Mouse (Mus musculus) heart, embryonic 15.5 days (tissue): ENCODE results near the gene Gm29797. TPM values are rescaled to one million over a fixed set of nuclear protein-coding genes. Genes with fewer than 3 reads are reported as not detected.

Experiments
- ATAC-seq: fragments of 200-750 bp; cut with Nextera tagmentation; replicated peaks from 2 replicates; pipeline ENCODE4 v1.8.0; 2017; ENCODE audit warnings: low read depth, moderate TSS enrichment; ENCODE audit not compliant: insufficient number of reproducible peaks, insufficient read depth, low FRiP score
- H3K27ac ChIP-seq: fragments of 300-500 bp; sonication (generic); 2 replicates; pipeline ENCODE4 v1.5.1; 2015; ENCODE audit warnings: mild to moderate bottlenecking, inconsistent platforms
- H3K27me3 ChIP-seq: fragments of 300-500 bp; sonication (generic); 2 replicates; pipeline ENCODE4 v1.6.1; 2015; ENCODE audit warnings: inconsistent platforms
- H3K36me3 ChIP-seq: fragments of 300-500 bp; sonication (generic); 2 replicates; pipeline ENCODE4 v1.6.1; 2015; ENCODE audit warnings: mild to moderate bottlenecking, inconsistent platforms
- H3K4me1 ChIP-seq: fragments of 300-500 bp; sonication (generic); replicated peaks from 2 replicates; pipeline ENCODE4 v1.6.1; 2015; ENCODE audit warnings: inconsistent platforms
- H3K4me2 ChIP-seq: fragments of 300-500 bp; sonication (generic); 2 replicates; pipeline ENCODE4 v1.6.1; 2015; ENCODE audit warnings: inconsistent platforms, mild to moderate bottlenecking, moderate library complexity
- H3K4me3 ChIP-seq: fragments of 300-500 bp; sonication (generic); 2 replicates; pipeline ENCODE4 v1.5.1; 2015; ENCODE audit warnings: mild to moderate bottlenecking, inconsistent platforms
- H3K9ac ChIP-seq: fragments of 300-500 bp; sonication (generic); 2 replicates; pipeline ENCODE4 v1.6.1; 2015; ENCODE audit warnings: mild to moderate bottlenecking, inconsistent platforms
- H3K9me3 ChIP-seq: fragments of 300-500 bp; sonication (generic); replicated peaks from 2 replicates; pipeline ENCODE4 v1.6.1; 2016; ENCODE audit warnings: inconsistent platforms
- WGBS: fragments of 180-500 bp; shearing (Covaris S2); methylation state at CpG from one replicate; pipeline ENCODE4 v1.1.7; 2015; ENCODE audit warnings: mixed read lengths; 5-methylcytosine and 5-hydroxymethylcytosine counted together
- polyA plus RNA-seq: library from polyadenylated mRNA; unstranded; fragments of >200 nt; fragmentation: Nextera tagmentation; extraction: Ambion mirVana; gene quantifications from 2 replicates; pipeline ENCODE4 v1.2.1, GENCODE M21; 2015

Gm29797 gene
- polyA plus RNA-seq, result not detected in 2 replicates

DNA sequence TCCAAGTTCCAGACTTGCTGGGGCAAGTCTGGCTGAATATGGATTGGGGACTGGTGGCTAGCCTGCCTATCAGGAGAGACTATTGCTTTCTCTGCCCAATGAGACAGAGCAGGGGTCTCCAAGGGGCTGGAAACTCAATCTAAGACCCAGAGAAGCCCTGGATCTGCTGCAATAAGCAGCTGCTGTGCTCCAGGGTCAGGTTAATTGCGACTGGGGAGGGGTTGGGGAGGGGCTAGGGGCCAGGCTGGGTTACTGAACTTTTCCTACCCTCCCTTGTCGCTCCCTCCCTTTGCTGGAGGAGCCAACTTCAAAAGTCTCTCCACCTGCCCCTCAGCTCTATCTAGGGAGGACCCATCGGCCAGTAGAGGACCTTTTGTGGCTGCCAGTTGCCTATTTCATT, at the start of gene Gm29797:
Gene Gm29797, plus strand, starts transcription at position 301 of the 400 bp plus-strand sequence.
- 59% methylated on average over 3 of the region's 3 CpGs for WGBS
- no peak within 1 kb of the TSS for H3K27ac ChIP-seq
- H3K9ac ChIP-seq, result no peak within 1 kb of the TSS
- no peak within 1 kb of the TSS for H3K4me2 ChIP-seq
- no peaks in the 10 kb centered on the region for H3K9me3 ChIP-seq
- H3K36me3 ChIP-seq, result peaks cover 46% of the 10 kb centered on the region
- peaks cover 12% of the 10 kb centered on the region for H3K4me1 ChIP-seq
- H3K27me3 ChIP-seq, result no peaks in the 10 kb centered on the region
- no peak for ATAC-seq
- H3K4me3 ChIP-seq, result no peak within 1 kb of the TSS

DNA sequence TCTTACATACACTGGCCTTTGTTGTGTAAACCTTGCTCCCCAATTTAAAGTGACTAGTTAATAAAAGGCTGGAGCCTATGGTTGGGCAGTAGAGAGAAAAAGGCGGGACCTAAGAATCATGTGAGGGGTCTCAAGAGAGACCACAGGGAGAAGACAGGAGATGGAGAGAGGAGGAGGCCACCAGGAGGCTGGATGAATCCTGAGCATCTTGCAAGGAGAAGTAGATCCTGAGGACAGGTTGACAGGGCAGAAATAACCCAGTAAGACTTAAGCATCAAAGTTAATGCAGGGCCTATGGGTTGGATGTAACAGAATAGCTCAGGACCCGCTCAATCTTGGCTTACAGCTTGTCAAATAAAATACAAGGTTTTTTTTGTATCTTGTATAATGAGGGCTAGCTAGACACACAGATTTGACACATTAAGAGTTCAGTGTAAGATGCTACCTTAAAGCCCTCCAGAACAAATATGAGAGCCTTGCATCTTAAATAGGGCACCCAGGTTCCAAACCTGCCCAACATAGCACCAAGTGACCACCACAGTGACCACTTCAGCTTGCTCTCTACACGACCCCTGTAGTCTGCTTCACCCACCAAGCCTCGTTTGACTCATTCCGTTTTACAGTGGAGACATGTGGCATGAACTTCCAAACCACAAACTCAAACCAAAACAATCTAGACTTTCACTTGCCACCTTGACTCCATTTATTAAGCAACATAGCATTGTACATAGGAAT, 37.9 kb upstream of the Gm29797 start:
- H3K4me3 ChIP-seq, result no peak overlapping the region
- WGBS, result 85% methylated on average over 5 of the region's 5 CpGs
- ATAC-seq, result no peak
- no peak overlapping the region for H3K9ac ChIP-seq
- H3K4me1 ChIP-seq, result no peaks in the 10 kb centered on the region
- no peaks in the 10 kb centered on the region for H3K9me3 ChIP-seq
- H3K36me3 ChIP-seq, result peaks cover 41% of the 10 kb centered on the region
- H3K27ac ChIP-seq, result no peak overlapping the region
- no peak overlapping the region for H3K4me2 ChIP-seq
- no peaks in the 10 kb centered on the region for H3K27me3 ChIP-seq

DNA sequence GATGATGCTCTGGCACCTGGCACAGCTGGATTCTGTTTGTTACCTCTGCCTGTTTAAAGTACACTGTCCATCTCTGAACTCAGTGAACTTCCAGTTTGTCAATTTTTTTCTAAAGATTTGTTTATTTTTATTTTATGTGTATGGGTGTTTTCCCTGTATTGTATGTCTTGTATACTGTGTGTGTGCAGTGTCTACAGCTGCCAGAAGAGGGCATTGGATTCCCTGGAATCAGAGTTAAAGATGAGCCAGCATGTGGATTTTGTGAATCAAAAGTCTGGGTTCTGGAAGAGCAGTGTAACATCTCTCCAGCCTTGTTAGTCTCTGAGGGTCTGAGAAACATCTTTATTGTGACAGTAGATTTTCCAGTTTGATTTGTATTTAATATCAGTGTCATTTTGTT, 33.4 kb upstream of the Gm29797 start:
- no peak overlapping the region for H3K27ac ChIP-seq
- no peak overlapping the region for H3K4me2 ChIP-seq
- no peaks in the 10 kb centered on the region for H3K9me3 ChIP-seq
- H3K4me1 ChIP-seq, result no peaks in the 10 kb centered on the region
- no peak overlapping the region for H3K4me3 ChIP-seq
- no peak overlapping the region for H3K9ac ChIP-seq
- peaks cover 38% of the 10 kb centered on the region for H3K36me3 ChIP-seq
- no peaks in the 10 kb centered on the region for H3K27me3 ChIP-seq
- no peak for ATAC-seq

DNA sequence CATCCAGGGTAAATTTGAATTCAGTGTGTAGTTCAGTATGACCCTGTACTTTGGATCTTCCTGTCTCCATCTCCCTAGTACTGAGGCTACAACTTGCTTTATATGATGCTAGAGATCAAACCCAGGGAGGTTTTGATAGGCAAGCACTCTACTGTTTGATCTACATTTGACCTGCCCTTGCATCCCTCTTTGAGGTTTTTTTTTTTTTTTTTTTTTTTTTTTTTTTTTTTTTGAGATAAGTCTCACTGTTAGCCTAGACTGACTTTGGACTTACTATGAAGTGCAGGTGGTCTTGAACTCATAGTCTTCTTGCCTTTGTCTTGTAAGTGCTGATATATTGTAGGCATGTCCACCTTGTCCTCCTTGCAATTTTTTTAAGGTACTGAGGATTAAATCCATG, 28.4 kb upstream of the Gm29797 start:
- Histone ChIP-seq H3K36me3 (peaks cover 29% of the 10 kb centered on the region), H3K4me3 (no peak overlapping the region), H3K27me3 (no peaks in the 10 kb centered on the region), H3K9me3 (no peaks in the 10 kb centered on the region), H3K27ac (no peak overlapping the region), H3K4me1 (no peaks in the 10 kb centered on the region), H3K9ac (no peak overlapping the region), H3K4me2 (no peak overlapping the region)
- ATAC-seq, result no peak

DNA sequence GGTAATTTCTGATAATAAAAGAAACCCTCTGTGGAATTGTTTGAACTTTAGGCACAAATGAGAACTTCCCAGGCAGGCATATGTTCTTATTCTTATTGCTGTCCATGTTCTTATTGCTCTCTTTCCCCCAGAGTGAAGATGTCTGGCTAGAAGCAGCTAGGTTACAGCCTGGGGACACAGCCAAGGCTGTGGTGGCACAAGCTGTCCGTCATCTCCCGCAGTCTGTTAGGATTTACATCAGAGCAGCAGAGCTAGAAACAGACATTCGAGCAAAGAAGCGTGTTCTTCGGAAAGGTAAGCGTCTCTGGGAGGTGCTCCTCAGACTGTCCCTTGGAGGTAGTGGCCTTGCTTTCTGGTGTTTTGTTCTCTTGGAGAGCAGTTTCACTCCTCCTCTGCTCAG, 24.2 kb upstream of the Gm29797 start:
- H3K4me2 ChIP-seq, result no peak overlapping the region
- peaks cover 58% of the 10 kb centered on the region for H3K36me3 ChIP-seq
- no peaks in the 10 kb centered on the region for H3K27me3 ChIP-seq
- H3K9me3 ChIP-seq, result no peaks in the 10 kb centered on the region
- no peak overlapping the region for H3K4me3 ChIP-seq
- no peak overlapping the region for H3K27ac ChIP-seq
- H3K9ac ChIP-seq, result no peak overlapping the region
- WGBS, result 92% methylated on average over 6 of the region's 6 CpGs
- no peaks in the 10 kb centered on the region for H3K4me1 ChIP-seq
- no peak for ATAC-seq

DNA sequence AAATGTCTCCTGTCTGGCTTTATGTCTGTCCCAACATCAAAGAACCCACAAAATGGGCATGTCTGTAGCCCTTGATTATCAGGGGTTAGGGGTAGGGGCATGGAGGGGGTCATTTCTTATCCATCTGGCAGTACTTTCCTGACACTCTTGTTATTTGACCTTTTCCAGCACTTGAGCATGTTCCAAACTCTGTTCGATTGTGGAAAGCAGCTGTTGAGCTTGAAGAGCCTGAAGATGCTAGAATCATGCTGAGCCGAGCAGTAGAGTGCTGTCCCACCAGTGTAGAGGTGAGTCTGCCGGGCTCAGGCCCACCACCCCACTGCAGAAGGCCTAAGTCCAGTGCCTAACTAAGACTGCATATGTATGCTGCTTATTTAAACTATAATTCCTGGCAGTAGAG, 21.0 kb upstream of the Gm29797 start:
- Histone ChIP-seq H3K9ac (no peak overlapping the region), H3K4me3 (no peak overlapping the region), H3K4me1 (no peaks in the 10 kb centered on the region), H3K27ac (no peak overlapping the region), H3K9me3 (no peaks in the 10 kb centered on the region), H3K27me3 (no peaks in the 10 kb centered on the region), H3K36me3 (peaks cover 75% of the 10 kb centered on the region), H3K4me2 (no peak overlapping the region)
- 88% methylated on average over 3 of the region's 3 CpGs for WGBS
- no peak for ATAC-seq

DNA sequence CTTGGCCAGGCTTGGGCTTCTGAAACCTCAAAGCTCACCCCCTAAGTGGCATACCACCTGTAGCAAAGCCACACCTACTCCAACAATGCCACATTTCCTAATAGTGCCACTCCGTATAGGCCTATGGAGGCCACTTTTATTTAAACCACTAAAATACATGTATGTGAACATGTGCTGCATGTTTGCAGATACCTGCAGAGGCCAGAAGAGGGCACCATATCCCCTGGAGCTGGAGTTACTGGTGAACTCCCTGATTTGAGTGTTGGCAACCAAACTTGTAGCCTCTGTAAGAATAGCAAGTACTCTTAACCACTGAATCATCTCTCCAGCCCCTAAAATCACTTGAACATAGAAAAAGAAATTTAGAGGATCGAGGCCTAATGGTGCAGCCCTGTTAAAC, 12.5 kb upstream of the Gm29797 start:
- 93% methylated on average over 2 of the region's 2 CpGs for WGBS

DNA sequence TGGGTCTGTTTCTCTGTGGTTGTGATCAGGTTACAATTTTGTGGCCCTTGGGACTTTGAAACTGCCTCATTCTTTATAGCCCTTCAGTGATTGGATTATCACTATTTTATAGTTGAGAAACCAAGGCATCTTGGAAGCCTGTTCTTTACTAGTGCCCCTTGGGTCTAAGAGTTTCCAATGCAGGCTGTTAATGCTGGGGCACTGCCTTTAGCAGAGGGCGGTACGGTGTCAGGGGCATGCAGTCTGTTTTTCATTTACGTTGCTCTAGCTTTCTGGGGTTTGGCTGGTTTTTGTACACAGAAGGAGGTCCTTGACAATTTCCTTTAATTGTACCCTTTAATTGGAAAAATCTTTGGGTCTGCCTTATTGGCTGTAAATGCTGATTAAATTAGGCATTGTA, 11.2 kb upstream of the Gm29797 start:
- H3K27me3 ChIP-seq, result no peaks in the 10 kb centered on the region
- 92% methylated on average over 3 of the region's 3 CpGs for WGBS
- no peak for ATAC-seq
- no peak overlapping the region for H3K4me3 ChIP-seq
- H3K9ac ChIP-seq, result no peak overlapping the region
- no peak overlapping the region for H3K4me2 ChIP-seq
- no peak overlapping the region for H3K27ac ChIP-seq
- no peaks in the 10 kb centered on the region for H3K9me3 ChIP-seq
- peaks cover 72% of the 10 kb centered on the region for H3K36me3 ChIP-seq
- no peaks in the 10 kb centered on the region for H3K4me1 ChIP-seq

More for the DNA sequence above, 12.5 kb upstream of the Gm29797 start:
- Histone ChIP-seq H3K36me3 (peaks cover 72% of the 10 kb centered on the region), H3K9ac (no peak overlapping the region), H3K9me3 (no peaks in the 10 kb centered on the region), H3K4me2 (no peak overlapping the region), H3K27ac (no peak overlapping the region), H3K27me3 (no peaks in the 10 kb centered on the region), H3K4me3 (no peak overlapping the region), H3K4me1 (no peaks in the 10 kb centered on the region)
- ATAC-seq, result no peak

DNA sequence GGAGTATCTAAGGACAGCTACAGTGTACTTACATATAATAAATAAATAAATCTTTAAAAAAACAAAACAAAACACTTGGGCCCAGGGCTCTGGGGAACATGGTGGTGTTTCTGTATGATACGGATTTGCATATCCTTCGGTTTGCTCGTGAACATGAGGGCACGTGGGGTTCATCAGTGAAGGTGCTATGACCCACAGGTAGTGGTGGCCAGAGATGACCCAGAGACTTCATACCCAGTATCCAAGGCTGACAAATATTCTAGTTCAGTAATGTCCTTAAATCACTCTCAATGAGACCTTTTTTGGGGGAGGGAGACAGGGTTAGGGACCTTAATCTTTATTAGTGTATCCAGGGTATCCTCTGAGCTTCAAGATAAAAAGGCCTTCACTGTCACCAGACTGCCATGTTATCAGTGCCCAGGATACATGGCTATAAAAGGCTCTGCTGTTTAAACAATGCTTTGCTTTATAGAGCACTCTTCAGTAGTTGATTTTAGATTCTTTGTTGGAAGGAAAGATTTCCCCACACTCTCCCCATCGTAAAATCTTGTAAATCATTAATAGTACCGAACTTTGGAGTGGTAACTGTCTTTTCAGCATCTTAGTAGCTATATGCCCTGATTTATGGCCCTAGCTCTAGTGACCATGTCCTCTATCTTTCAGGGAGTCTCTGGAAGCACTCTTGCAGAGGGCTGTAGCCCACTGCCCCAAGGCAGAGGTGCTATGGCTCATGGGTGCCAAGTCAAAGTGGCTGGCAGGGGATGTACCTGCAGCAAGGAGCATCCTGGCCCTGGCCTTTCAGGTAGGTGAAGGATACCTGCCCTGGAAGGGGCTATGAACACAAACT, 10.0 kb upstream of the Gm29797 start:
- H3K27ac ChIP-seq, result no peak overlapping the region
- H3K4me2 ChIP-seq, result no peak overlapping the region
- H3K9ac ChIP-seq, result no peak overlapping the region
- H3K27me3 ChIP-seq, result no peaks in the 10 kb centered on the region
- no peak for ATAC-seq
- H3K4me3 ChIP-seq, result no peak overlapping the region
- WGBS, result 85% methylated on average over 6 of the region's 6 CpGs
- no peaks in the 10 kb centered on the region for H3K9me3 ChIP-seq
- H3K36me3 ChIP-seq, result peaks cover 75% of the 10 kb centered on the region
- no peaks in the 10 kb centered on the region for H3K4me1 ChIP-seq

DNA sequence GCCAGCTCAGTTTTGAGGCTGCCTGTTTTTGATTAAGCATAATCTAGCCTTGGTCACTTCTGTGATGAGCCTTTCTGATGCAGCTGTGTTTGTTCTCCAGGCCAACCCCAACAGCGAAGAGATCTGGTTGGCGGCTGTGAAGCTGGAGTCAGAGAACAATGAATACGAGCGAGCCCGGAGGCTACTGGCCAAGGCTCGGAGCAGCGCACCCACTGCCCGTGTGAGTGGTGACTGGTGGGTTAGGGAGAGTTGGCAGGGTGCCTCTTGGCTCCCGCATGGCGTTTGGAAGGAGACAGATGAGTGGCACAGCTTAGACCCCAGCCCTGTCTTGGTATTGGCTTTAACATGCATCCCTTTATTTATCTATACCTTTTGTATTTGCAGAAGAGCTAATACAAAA, 7.9 kb upstream of the Gm29797 start:
- peaks cover 86% of the 10 kb centered on the region for H3K36me3 ChIP-seq
- H3K27me3 ChIP-seq, result no peaks in the 10 kb centered on the region
- peaks cover 5% of the 10 kb centered on the region for H3K4me1 ChIP-seq
- no peaks in the 10 kb centered on the region for H3K9me3 ChIP-seq
- 93% methylated on average over 10 of the region's 10 CpGs for WGBS
- H3K4me3 ChIP-seq, result no peak overlapping the region
- H3K27ac ChIP-seq, result no peak overlapping the region
- H3K4me2 ChIP-seq, result no peak overlapping the region
- no peak overlapping the region for H3K9ac ChIP-seq
- no peak for ATAC-seq

DNA sequence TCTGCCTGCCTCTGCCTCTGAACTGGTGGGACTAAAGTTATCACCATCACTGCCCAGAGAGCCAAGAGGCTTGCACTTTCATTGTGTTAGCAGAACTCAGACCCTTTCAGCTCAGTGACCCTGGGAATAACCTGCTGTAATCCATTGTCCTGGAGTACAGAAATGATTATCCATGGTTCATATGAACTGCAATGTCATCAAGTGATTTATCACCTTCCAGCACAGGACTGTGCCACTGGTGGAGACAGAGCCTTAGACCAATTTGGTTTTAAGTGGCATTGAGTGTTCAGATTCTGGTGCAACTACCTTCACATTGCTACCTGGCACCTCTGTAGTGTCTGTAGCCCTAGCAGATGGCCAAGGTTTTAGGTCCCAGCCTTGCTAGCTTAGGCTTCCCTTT, 3.8 kb upstream of the Gm29797 start:
- Histone ChIP-seq H3K4me1 (peaks cover 5% of the 10 kb centered on the region), H3K9ac (no peak overlapping the region), H3K4me3 (no peak overlapping the region), H3K27ac (no peak overlapping the region), H3K36me3 (peaks cover 82% of the 10 kb centered on the region), H3K27me3 (no peaks in the 10 kb centered on the region), H3K9me3 (no peaks in the 10 kb centered on the region), H3K4me2 (no peak overlapping the region)
- ATAC-seq, result no peak

DNA sequence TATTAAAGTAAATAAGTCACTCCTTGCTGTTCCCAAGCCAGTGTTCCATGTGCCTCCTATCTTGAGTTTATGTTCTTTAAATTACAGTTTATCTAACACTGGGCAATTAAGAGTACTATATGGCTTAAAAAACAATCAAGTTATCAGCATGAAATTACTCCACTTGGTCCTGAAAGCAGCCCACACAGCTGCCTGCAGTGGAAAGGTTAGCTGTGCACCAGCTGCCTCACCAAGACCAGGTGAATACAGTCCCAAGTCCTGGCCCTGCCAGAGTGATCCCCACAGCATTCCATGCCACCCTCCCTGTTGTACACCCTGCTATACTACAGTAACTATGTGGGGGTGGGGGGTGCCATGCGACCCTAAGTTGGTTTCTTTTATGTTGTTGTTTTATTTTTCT, 3.3 kb upstream of the Gm29797 start:
- WGBS, result 86% methylated on average over 1 of the region's 1 CpGs
- H3K27me3 ChIP-seq, result no peaks in the 10 kb centered on the region
- H3K4me3 ChIP-seq, result no peak overlapping the region
- no peak overlapping the region for H3K9ac ChIP-seq
- ATAC-seq, result no peak
- no peaks in the 10 kb centered on the region for H3K9me3 ChIP-seq
- no peak overlapping the region for H3K27ac ChIP-seq
- H3K36me3 ChIP-seq, result peaks cover 77% of the 10 kb centered on the region
- H3K4me2 ChIP-seq, result no peak overlapping the region
- H3K4me1 ChIP-seq, result peaks cover 5% of the 10 kb centered on the region
